Mouse (Mus musculus): ENCODE measurements around the gene Nup107. TPM values are rescaled to one million over a fixed set of nuclear protein-coding genes. Genes with fewer than 3 reads are reported as not detected.
A peak's percentile ranks its signal among the peaks of the same experiment; 100 is the strongest.

Nup107 gene
- total RNA-seq, 2 experiments from 2014 or later, result 13.8 TPM

- no peak for DNase-seq
Measured at GRCm38 (mm10) chr10:117803870-117804850, 11.7 kb upstream of the Nup107 start.

- no peak for DNase-seq
Measured at GRCm38 (mm10) chr10:117801886-117802285, 9.4 kb upstream of the Nup107 start.

DNA sequence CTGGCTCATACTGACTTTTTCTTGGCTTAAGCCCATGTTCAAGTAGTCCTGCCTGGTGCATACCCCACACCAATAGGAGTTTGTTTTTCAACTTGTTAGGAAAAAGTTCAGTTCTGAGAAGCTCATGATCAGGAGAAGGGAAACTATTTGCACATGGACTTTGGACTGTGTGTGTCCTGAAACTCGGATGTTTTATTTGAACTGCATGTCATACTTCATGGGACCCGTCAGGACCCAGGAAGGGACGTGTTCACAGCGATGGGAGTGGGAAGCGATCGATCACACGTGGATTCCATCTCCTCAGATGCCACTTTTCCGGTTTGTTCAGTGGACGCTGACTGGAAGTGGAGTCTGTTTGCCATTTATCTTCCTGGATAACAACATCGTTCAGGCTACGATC is 7.3 kb upstream of the Nup107 start:
- DNase-seq, result no peak

DNA sequence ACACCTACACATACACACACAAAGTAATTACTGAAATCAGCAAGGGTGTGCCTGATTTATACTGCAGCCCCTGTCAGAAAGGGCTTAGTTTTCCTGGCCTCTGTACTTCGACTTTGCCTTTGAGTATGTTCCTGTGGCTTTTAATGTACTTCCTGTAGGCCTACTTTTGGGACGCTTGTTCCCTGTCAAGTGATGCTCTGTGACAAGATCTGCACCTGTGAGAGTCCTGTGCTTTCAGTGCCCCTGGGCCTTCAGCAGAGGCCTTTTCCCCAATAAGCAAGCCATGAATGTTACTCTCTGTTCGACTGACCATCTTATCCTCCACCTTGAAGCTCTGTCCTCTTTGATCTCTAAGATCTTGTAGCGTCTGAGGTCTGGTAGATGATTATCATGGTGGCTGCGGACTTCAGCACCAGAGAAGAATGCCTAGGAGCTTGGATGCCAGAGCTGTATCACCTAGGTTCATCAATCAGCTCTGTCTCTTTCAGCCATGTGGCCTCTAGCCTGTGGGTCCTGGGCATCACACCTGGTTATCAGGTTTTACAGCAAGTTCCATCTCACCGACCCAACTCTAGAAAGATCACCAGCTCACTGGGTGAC is 6.0 kb upstream of the Nup107 start:
- no peak for DNase-seq

DNA sequence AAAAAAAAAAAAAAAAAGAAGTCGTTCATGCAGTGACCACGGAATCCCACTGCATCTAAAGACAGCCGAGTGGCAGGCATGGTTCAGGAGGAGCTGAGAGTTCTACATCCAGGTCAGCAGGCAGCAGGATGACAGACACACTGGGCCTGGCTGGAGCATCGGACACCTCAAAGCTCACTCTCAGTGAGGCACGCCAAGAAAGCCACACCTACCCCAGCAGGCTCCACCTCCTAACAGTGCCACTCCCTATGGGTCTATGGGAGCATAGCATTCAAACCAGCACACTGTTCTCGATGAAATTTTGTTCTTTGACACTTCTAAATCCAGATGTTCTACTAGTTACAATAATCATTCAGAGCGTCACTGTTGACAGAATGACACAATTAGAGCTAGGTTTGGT is 5.2 kb upstream of the Nup107 start:
- no peak for DNase-seq

- DNase-seq, result no peak
Measured at GRCm38 (mm10) chr10:117797106-117797505, 4.6 kb upstream of the Nup107 start.

DNA sequence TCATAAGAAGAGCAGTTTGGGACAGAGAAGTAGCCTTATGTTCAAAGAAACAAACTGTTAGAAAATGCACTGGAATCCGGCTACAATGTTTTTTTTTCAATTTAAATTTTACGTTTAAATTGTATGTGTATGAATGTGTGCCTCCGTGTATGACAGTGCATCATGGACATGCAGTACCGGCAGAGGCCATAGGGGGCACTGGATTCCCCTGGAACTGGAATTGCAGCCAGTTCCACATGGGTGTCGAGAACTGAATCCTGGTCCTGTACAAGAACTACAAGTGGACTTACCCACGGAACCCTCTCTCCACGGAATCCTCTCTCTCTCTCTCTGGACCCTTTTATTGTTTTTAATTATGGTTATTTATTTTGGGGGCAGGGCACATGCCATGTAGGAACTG is 3.7 kb upstream of the Nup107 start:
- DNase-seq, result peak; percentile 19

GRCm38 (mm10) chr10:117795206-117795605 is 2.7 kb upstream of the Nup107 start:
- DNase-seq, result no peak

DNA sequence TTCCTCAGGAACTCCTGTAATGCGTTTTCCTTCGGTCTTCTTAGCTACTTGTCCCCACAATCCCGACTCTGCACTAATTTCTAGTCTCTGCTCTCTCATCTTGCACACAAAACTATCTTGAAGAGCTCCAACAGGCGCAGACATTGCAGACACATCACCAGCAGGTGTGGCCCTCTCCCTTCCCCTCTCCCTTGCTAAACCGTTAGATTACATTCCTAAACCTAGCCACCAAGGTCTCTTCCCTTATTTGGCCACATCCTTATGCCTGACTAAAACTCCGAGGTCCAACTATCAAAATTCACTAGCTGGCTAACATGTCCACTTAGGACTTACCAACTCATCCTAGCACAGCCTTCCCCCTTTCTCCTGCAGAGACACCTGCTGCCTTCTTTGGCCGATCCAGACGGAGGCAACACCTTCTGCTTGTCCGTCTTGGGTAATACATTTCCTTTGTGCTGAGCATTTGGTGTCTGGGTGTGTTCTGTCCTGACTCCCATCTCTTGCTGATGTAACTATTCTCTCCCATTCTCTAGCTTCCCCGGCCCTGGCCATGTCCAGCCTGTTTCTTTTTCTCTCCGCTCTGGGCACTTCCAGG is 1.0 kb upstream of the Nup107 start:
- no peak for DNase-seq

GRCm38 (mm10) chr10:117791171-117791470 is 1.4 kb downstream of the Nup107 start:
- no peak for DNase-seq

DNA sequence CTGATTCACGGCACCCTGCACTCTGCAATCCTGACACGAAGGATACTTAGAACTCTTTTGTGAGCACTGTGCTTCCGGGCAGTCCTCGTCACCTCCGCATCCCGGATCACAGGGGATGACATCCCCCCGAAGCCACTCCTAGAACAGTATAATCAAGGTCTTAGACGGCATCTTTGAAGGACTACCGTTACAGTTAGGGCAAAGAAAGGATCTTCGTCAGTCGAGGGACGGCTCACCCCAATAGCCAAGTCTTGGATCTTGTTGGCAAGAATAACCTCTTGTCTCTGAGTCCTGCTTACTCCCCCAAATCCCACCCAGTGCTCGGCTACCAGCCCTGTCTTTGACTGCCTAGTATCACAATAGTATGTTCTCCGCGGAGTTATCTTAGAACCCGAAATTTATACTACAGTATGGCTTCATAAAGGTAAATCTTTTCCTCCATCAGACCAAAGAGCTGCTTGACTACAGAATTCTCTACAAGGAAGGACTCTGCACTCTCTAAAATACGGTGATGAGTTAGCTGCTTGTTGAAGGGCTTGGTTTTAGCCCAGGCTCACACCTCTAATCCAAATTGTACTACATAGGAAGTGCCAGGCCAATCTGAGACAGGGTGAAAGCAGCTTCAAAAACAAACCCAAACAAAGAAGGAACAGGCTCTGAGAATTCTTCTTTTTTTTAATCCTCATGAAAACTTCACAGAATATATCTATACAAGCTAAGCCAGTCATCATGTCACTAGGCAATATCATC is 1.9 kb downstream of the Nup107 start:
- no peak for DNase-seq

DNA sequence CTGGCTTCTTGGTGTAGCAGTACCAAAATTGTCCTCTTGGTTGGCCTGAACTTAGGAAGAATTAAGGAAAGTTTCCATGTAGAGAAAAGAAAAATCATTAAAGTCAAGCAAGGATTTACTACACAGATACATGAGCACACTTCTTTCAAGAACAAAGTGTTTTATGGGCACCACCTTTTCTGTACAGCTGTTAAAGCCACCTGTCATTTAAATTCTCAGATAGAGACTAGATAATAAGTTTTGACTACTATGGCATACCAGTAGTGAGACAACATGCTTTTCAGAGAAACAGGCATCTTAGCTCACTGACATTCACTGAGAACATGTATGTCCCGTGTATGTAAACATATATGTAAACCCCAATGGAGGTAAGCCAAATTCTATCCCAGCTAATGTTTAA is 2.5 kb downstream of the Nup107 start:
- no peak for DNase-seq

DNA sequence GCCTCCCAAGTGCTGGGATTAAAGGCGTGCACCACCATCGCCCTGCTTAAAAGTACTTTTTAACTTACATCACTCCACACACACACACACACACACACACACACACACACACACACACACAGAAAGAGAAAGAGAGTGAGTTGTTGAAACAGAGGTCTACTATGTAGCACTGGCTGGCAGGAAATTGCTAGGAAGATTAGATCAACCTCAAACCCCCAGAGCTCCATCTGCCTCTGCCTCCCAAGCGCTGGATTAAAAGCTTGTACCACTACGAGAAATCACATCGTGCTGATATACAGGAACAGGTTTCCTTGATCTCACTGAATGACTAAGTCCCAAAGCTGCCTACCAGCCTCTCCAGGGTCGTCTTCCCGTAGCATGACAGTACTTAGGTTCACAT is 7.9 kb downstream of the Nup107 start:
- no peak for DNase-seq

- no peak for DNase-seq
Measured at GRCm38 (mm10) chr10:117783786-117784420, 8.6 kb downstream of the Nup107 start.

DNA sequence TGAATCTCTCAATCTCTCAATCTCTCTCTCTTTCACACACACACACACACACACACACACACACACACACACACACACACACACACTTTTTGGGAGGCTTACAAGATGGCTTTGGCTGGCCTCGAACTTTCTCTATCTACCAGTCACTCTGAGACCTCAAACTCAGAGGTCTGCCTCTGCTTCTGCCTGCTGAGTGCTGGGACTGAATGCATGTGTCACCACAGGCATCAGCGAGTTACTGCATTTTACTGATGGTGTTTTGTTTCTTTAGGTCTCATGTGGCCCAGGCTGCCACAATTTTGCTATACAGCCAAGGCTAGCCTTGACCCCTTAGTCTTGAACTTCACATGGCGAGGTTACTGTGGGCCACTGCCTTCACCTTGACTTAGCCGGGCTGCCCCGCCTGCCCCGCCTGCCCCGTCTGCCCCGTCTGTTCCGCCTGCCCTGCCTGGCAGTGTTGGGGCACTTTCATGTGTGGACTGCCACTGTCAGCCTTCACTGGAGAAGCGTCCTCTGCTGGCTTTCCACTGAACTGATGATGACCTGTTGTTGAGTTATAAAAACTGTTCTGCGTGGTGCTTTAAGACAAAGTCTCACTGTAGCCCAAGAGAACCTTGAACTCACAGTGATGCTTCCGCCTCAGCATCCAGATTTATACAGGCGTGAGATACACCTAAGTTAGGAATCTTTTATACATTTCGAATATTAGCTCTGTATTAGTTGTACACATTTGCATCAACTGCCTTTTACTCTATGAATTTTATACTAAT is 9.8 kb downstream of the Nup107 start:
- no peak for DNase-seq

DNA sequence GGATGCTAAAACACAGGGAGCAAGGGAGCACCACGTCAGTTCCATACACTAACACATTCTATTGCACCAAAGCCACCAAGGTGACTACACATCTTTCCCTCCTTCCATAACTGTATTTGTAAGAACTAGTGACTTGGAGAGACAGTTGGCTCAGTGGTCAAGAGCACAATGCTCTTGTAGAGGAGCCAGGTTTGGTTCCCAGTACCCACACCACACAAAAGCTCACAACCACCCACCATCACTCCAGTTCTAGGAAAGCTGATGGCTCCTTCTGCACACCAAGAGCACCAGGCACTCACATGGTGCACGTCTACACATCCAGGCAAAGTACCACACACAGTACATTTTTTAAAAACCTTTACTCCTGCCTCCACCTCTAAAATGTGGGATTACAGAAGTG is 10.4 kb downstream of the Nup107 start:
- no peak for DNase-seq

DNA sequence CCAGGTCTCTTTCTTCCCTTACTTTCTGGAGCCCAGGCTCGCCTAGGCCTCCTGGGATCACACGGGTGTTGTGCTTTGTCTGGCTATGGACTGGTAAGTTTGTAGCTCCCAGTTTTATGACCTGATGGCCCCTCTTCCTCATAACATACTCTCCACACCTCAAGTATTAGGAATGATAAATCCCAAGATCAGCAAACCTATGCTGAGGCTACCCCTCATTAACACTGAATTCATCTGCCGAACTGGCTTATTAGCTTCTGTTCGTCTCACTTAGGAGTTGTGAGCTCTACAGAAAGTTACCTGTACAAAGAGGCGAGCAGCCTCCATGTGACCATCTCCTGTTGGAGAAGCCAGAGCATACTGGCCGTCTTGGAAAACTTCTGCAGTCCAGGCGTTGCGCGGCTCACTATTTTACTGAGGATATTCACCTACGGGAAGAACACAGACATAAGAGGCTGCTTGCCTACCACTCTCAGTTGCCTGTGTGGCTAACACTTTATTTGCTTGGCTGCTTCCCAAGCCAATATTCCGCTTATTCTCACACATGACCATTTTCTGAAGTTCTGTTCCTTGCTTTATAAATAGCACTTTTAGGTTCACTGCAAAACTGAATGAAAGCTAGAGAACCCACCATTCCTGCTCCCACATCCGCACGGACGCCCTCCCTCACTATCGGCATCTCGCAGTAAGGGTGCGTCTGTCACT is 11.3 kb downstream of the Nup107 start:
- DNase-seq, result no peak

GRCm38 (mm10) chr10:117780306-117780911 is 12.1 kb downstream of the Nup107 start:
- no peak for DNase-seq

GRCm38 (mm10) chr10:117779581-117780305 is 12.8 kb downstream of the Nup107 start:
- no peak for DNase-seq

GRCm38 (mm10) chr10:117778951-117779350 is 13.6 kb downstream of the Nup107 start:
- DNase-seq, result no peak
